Mouse (Mus musculus) kidney, adult 2 months (tissue): Measurements from ENCODE around the gene Nox3.

Experiments used
- CTCF ChIP-seq: fragments of 200-500 bp; conservative IDR thresholded peaks from 2 replicates; pipeline ENCODE4 v1.5.1; 2011; ENCODE audit warnings: low read depth, mild to moderate bottlenecking, control low read depth, low read length, moderate library complexity, mixed read lengths; ENCODE audit not compliant: insufficient read depth, insufficient read length
- POLR2A ChIP-seq: fragments of 200-500 bp; IDR thresholded peaks from one replicate; pipeline ENCODE4 v1.6.1; 2011; ENCODE audit warnings: low read depth, low read length, control low read depth

GRCm38 (mm10) chr17:3744402-3744801 is 48.3 kb upstream of the Nox3 start:
- TF ChIP-seq POLR2A (no peak), CTCF (no peak)
